Mouse (Mus musculus) lung, postnatal 0 days (tissue): Measurements from ENCODE around the gene Ndufaf4.

Source experiments
- CTCF ChIP-seq: IDR thresholded peaks from 2 replicates; pipeline ENCODE4 v1.5.1; 2016; ENCODE audit warnings: antibody characterized with exemption, mild to moderate bottlenecking
- EP300 ChIP-seq: IDR thresholded peaks from 2 replicates; pipeline ENCODE4 v1.6.1; 2016; ENCODE audit warnings: antibody characterized with exemption, mild to moderate bottlenecking, control low read depth

- no peak for TF ChIP-seq CTCF
- no peak for TF ChIP-seq EP300
These were observed 47.2 kb upstream of the Ndufaf4 start, which contains the start of gene Klhl32 for GRCm38 (mm10) chr4:24850401-24851325.
